Mouse (Mus musculus): ENCODE data around the gene Cfap46. TPM values are rescaled to one million over a fixed set of nuclear protein-coding genes. Genes with fewer than 3 reads are reported as not detected.
A peak's percentile ranks its signal among the peaks of the same experiment; 100 is the strongest.

The Cfap46 gene
- polyA plus RNA-seq (2012; ENCODE audit: insufficient read depth, insufficient read length, low replicate concordance, missing spikeins), result not detected in 2 replicates

GRCm38 (mm10) chr7:139683706-139684552 is at the start of gene Cfap46:
Gene Cfap46 (minus strand): TSS chr7:139683817.
- Histone ChIP-seq H3K4me1 (ENCODE audit: control insufficient read depth, insufficient read depth, low read length) (peaks cover 13% of the 10 kb centered on the region), H3K27ac (ENCODE audit: insufficient read depth, low read depth, low read length) (peak within 1 kb of the TSS; percentile 29; the same call in 1 of the 2 replicates), H3K4me3 (ENCODE audit: insufficient read depth, low read depth, low read length) (peak within 1 kb of the TSS; percentile 57)
- WGBS, result 2% methylated on average over 31 of the region's 31 CpGs
- TF ChIP-seq POLR2A (IDR thresholded peaks at IDR 0.05; ENCODE audit: insufficient read depth, low read depth, low read length) (no peak), CTCF (IDR thresholded peaks at IDR 0.05; ENCODE audit: insufficient read depth, low read depth, low read length) (no peak)

DNA sequence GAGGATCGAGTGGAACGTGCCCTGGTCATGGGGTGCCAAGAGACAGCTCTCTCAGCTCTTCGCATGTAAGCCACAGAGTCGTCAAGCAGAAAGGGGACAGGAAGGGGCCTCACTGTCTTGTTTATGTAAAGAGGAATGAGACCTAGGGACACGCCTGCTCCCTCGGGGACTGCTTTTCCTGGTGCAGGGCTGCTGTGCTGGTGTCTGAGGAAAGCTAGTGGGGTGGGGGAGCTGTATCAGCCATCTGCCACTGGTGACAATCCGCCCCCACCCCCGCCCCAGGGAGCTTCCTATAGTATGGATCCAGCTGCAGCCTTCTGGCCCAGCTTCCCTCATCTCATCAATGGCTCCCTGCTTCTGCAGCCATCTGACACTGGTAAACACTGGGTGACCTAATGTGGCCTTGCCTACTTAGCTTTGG is 47.7 kb upstream of the Cfap46 start:
- Histone ChIP-seq H3K27ac (ENCODE audit: insufficient read depth, low read depth, low read length) (peak overlapping the region; percentile 49), H3K4me1 (ENCODE audit: control insufficient read depth, insufficient read depth, low read length) (peaks cover 15% of the 10 kb centered on the region), H3K4me3 (ENCODE audit: insufficient read depth, low read depth, low read length) (no peak overlapping the region)
- 40% methylated on average over 8 of the region's 8 CpGs for WGBS
- no peak for TF ChIP-seq CTCF (IDR thresholded peaks at IDR 0.05; ENCODE audit: insufficient read depth, low read depth, low read length)
- TF ChIP-seq POLR2A (IDR thresholded peaks at IDR 0.05; ENCODE audit: insufficient read depth, low read depth, low read length), result no peak

DNA sequence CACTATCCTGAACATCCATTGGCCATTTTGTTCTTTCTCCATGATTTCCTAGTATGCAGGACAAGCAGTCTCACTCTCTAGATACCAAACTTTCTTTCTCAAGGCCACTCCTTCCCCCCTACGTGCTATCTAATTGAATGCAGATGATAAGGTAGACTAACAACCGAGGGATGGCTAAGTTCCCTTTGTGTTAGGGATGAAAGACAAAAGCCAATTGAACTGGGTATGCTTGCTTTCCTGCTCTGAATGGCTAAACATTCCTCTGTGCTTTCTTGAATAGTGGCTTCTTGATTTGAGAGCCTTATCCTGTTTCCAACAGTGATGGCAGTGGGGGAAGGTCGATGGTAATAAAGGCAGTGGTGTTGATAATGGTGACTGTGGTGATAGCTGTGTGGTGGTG is 43.5 kb upstream of the Cfap46 start:
- WGBS, result 60% methylated on average over 3 of the region's 3 CpGs
- Histone ChIP-seq H3K27ac (ENCODE audit: insufficient read depth, low read depth, low read length) (no peak overlapping the region), H3K4me1 (ENCODE audit: control insufficient read depth, insufficient read depth, low read length) (peaks cover 11% of the 10 kb centered on the region), H3K4me3 (ENCODE audit: insufficient read depth, low read depth, low read length) (no peak overlapping the region)
- no peak for TF ChIP-seq POLR2A (IDR thresholded peaks at IDR 0.05; ENCODE audit: insufficient read depth, low read depth, low read length)
- TF ChIP-seq CTCF (IDR thresholded peaks at IDR 0.05; ENCODE audit: insufficient read depth, low read depth, low read length), result no peak

DNA sequence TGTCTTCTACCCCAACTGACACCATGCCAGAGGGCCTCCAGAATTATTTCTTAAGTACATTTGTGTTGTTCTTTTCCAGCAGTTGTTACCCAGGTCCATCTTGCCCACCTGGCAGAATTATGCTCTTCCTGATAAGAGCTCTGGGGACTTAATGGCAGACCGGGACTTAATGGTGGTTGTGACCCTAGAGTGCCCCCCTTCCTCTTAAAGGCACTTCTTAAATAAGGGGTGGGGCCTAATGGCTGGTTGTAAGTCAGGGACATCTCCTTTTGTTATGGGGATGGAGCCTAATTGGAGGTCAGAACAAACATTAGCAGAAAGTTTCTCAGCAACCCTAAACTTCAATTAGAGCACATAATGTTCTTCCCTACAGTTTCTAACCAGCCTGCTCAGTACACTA is 42.0 kb upstream of the Cfap46 start:
- Histone ChIP-seq H3K27ac (ENCODE audit: insufficient read depth, low read depth, low read length) (no peak overlapping the region), H3K4me1 (ENCODE audit: control insufficient read depth, insufficient read depth, low read length) (peaks cover under 1% of the 10 kb centered on the region), H3K4me3 (ENCODE audit: insufficient read depth, low read depth, low read length) (no peak overlapping the region)
- 86% methylated on average over 1 of the region's 1 CpGs for WGBS
- no peak for TF ChIP-seq POLR2A (IDR thresholded peaks at IDR 0.05; ENCODE audit: insufficient read depth, low read depth, low read length)
- TF ChIP-seq CTCF (IDR thresholded peaks at IDR 0.05; ENCODE audit: insufficient read depth, low read depth, low read length), result no peak

- no peak overlapping the region for H3K27ac ChIP-seq (ENCODE audit: insufficient read depth, low read depth, low read length)
- TF ChIP-seq CTCF (IDR thresholded peaks at IDR 0.05; ENCODE audit: insufficient read depth, low read depth, low read length) (no peak), POLR2A (IDR thresholded peaks at IDR 0.05; ENCODE audit: insufficient read depth, low read depth, low read length) (no peak)
- H3K4me3 ChIP-seq (ENCODE audit: insufficient read depth, low read depth, low read length), result no peak overlapping the region
- no peaks in the 10 kb centered on the region; the same call in 1 of the 2 replicates for H3K4me1 ChIP-seq (ENCODE audit: control insufficient read depth, insufficient read depth, low read length)
- 82% methylated on average over 4 of the region's 4 CpGs for WGBS
Measured at GRCm38 (mm10) chr7:139723986-139724385, 40.4 kb upstream of the Cfap46 start.

GRCm38 (mm10) chr7:139721196-139721595 is 37.6 kb upstream of the Cfap46 start:
- no peak overlapping the region for H3K4me3 ChIP-seq (ENCODE audit: insufficient read depth, low read depth, low read length)
- WGBS, result 90% methylated on average over 2 of the region's 2 CpGs
- no peak overlapping the region for H3K27ac ChIP-seq (ENCODE audit: insufficient read depth, low read depth, low read length)
- no peak for TF ChIP-seq CTCF (IDR thresholded peaks at IDR 0.05; ENCODE audit: insufficient read depth, low read depth, low read length)
- no peak for TF ChIP-seq POLR2A (IDR thresholded peaks at IDR 0.05; ENCODE audit: insufficient read depth, low read depth, low read length)
- H3K4me1 ChIP-seq (ENCODE audit: control insufficient read depth, insufficient read depth, low read length), result no peaks in the 10 kb centered on the region; the same call in 1 of the 2 replicates

DNA sequence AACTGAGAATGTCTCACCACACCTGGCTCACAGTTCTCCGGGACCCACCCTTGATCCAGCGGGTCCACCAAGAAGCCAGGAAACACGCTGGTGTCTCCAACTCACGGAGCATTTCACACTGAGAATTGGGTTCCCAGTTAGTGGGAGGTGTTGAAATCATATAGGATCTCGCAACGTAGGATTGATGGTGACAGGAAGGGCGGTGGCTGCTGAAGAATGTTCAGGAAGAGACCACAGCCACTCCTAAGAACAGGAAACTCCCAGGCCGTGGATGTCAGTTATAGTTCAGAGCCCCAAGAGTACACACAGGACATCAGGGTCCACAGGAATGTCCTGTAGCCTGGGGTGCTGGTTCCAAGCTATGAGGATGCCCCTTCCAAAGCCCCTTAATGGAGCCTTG is 34.2 kb upstream of the Cfap46 start:
- TF ChIP-seq CTCF (IDR thresholded peaks at IDR 0.05; ENCODE audit: insufficient read depth, low read depth, low read length) (no peak), POLR2A (IDR thresholded peaks at IDR 0.05; ENCODE audit: insufficient read depth, low read depth, low read length) (no peak)
- 92% methylated on average over 8 of the region's 8 CpGs for WGBS
- H3K4me1 ChIP-seq (ENCODE audit: control insufficient read depth, insufficient read depth, low read length), result no peaks in the 10 kb centered on the region; the same call in 1 of the 2 replicates
- no peak overlapping the region for H3K27ac ChIP-seq (ENCODE audit: insufficient read depth, low read depth, low read length)
- no peak overlapping the region for H3K4me3 ChIP-seq (ENCODE audit: insufficient read depth, low read depth, low read length)

DNA sequence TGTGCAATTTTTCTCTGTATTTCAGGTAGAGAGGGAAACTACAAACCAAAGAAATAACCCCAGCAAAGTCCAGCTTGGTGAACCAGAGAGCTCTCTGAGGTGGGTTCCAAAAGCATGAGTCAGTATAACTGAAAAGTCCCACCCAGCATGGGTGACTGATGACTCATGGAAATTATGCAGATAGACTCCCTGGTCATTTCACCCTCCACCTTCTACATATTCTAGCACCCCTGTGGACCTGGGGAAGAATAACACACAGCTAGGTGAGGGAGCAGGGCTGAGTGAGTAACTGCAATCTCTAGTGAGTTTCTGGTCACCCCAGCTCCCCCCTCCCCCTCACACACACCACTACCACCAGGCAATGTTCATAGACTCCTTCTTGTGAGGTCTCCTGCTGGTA is 28.2 kb upstream of the Cfap46 start:
- TF ChIP-seq CTCF (IDR thresholded peaks at IDR 0.05; ENCODE audit: insufficient read depth, low read depth, low read length), result no peak
- Histone ChIP-seq H3K4me3 (ENCODE audit: insufficient read depth, low read depth, low read length) (no peak overlapping the region), H3K27ac (ENCODE audit: insufficient read depth, low read depth, low read length) (no peak overlapping the region), H3K4me1 (ENCODE audit: control insufficient read depth, insufficient read depth, low read length) (peaks cover under 1% of the 10 kb centered on the region)

DNA sequence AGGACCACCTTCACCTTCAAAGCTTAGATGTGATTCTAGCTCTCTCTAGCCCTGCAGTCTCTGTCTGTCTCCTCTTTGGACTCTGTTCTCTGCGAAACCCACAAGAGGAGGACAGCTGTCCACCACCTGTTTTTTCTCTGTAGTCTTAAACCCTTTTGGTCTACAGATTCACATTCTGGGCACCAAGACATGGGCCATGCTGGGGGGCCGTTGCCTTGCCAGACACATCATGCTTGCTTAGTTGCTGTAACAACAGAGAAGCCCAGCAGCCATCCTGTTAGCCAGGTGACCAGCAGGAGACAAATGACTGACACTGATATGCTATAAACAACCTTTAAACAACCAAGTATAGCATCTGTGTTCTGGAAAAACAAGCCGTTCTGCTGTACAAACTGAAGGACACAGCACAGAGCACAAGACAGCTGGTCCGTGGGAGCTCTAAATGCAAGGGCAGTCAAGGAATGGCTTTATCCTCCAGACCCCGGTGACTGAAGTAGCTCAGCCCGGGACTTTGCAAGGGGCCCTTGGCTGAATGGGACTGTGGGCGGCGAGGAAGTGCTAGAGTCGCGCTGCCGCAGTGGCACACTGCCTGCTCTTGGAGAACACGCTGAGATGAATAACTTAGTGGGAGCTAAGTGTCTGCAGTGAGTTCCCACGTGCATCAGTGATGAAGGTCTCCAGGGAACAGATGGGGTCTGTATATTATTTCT is 22.9 kb upstream of the Cfap46 start:
- H3K4me3 ChIP-seq (ENCODE audit: insufficient read depth, low read depth, low read length), result no peak overlapping the region
- 29% methylated on average over 13 of the region's 13 CpGs for WGBS
- peaks cover 18% of the 10 kb centered on the region for H3K4me1 ChIP-seq (ENCODE audit: control insufficient read depth, insufficient read depth, low read length)
- H3K27ac ChIP-seq (ENCODE audit: insufficient read depth, low read depth, low read length), result no peak overlapping the region
- TF ChIP-seq CTCF (IDR thresholded peaks at IDR 0.05; ENCODE audit: insufficient read depth, low read depth, low read length), result no peak
- no peak for TF ChIP-seq POLR2A (IDR thresholded peaks at IDR 0.05; ENCODE audit: insufficient read depth, low read depth, low read length)

All from olfactory bulb, adult 2 months (tissue).